Mouse (Mus musculus) hindlimb bud, embryonic 11.5 days (tissue): Measurements from ENCODE around the gene Snrpd3.
"Not testable (repeated sequence)": the region's sequence is repeated elsewhere in the genome, so short reads cannot be mapped to it uniquely, and the experiment has no call there.

Source experiments
- DNase-seq: peaks from one replicate; pipeline ENCODE4 v3.0.0-alpha.2; 2012; ENCODE audit warnings: low read depth, low spot score; ENCODE audit errors: extremely low spot score

Gene Snrpd3

GRCm38 (mm10) chr10:75500345-75500744, 17.0 kb upstream of the Snrpd3 start:
- no peak for DNase-seq

- DNase-seq: no peak
Measured at GRCm38 (mm10) chr10:75501641-75502040, 15.7 kb upstream of the Snrpd3 start.

- no peak for DNase-seq
Measured at GRCm38 (mm10) chr10:75503692-75504091, 13.7 kb upstream of the Snrpd3 start.

GRCm38 (mm10) chr10:75504234-75505129, 12.9 kb upstream of the Snrpd3 start:
- DNase-seq: no peak

GRCm38 (mm10) chr10:75505130-75505495, 12.2 kb upstream of the Snrpd3 start:
- DNase-seq: no peak

- not testable (repeated sequence) for DNase-seq
Measured at GRCm38 (mm10) chr10:75505928-75506327, 11.4 kb upstream of the Snrpd3 start.

- no peak for DNase-seq
Measured at GRCm38 (mm10) chr10:75510446-75510845, 6.9 kb upstream of the Snrpd3 start.

- DNase-seq: no peak
Measured at GRCm38 (mm10) chr10:75511060-75511459, 6.3 kb upstream of the Snrpd3 start.

GRCm38 (mm10) chr10:75511897-75512296, 5.5 kb upstream of the Snrpd3 start:
- DNase-seq: no peak

- DNase-seq: no peak
Measured at GRCm38 (mm10) chr10:75512796-75513195, 4.6 kb upstream of the Snrpd3 start.

GRCm38 (mm10) chr10:75513306-75514067, 3.9 kb upstream of the Snrpd3 start:
- no peak for DNase-seq

- no peak for DNase-seq
Measured at GRCm38 (mm10) chr10:75514361-75514760, 3.0 kb upstream of the Snrpd3 start.

GRCm38 (mm10) chr10:75515216-75516037, 1.9 kb upstream of the Snrpd3 start:
- no peak for DNase-seq

- no peak for DNase-seq
Measured at GRCm38 (mm10) chr10:75516038-75516723, 1.2 kb upstream of the Snrpd3 start.

- no peak for DNase-seq
Measured at GRCm38 (mm10) chr10:75516724-75517072, 653 bp upstream of the Snrpd3 start.

GRCm38 (mm10) chr10:75517758-75518143, 400 bp downstream of the Snrpd3 start, which contains the start of gene Gucd1:
Gucd1 (minus strand) TSS chr10:75517972.
- peak; percentile 82 for DNase-seq

GRCm38 (mm10) chr10:75520581-75520980, 3.2 kb downstream of the Snrpd3 start:
- no peak for DNase-seq

- DNase-seq: no peak
Measured at GRCm38 (mm10) chr10:75521643-75522042, 4.3 kb downstream of the Snrpd3 start.

GRCm38 (mm10) chr10:75525450-75525849, 8.1 kb downstream of the Snrpd3 start:
- not testable (repeated sequence) for DNase-seq

GRCm38 (mm10) chr10:75530322-75530721, 13.0 kb downstream of the Snrpd3 start:
- DNase-seq: no peak
